Mouse (Mus musculus) ES-E14 (cell line): Measurements from ENCODE around the gene Spem2.

Experiments
- CHD2 ChIP-seq: IDR thresholded peaks from 2 replicates; pipeline ENCODE4 v1.6.1; 2014; ENCODE audit warnings: mild to moderate bottlenecking, low read depth, low read length, inconsistent platforms
- MAFK ChIP-seq: IDR thresholded peaks from 2 replicates; pipeline ENCODE4 v1.6.1; 2014; ENCODE audit warnings: mild to moderate bottlenecking, low read depth, low read length, inconsistent platforms; ENCODE audit not compliant: insufficient read depth
- ZC3H11A ChIP-seq: IDR thresholded peaks from 2 replicates; pipeline ENCODE4 v1.6.1; 2012; ENCODE audit warnings: low read depth, mild to moderate bottlenecking, inconsistent platforms, low read length, borderline replicate concordance

- TF ChIP-seq ZC3H11A (no peak), CHD2 (no peak), MAFK (no peak)
Observed at GRCm38 (mm10) chr11:69803786-69804651, 14.2 kb downstream of the Spem2 start.
